Mouse (Mus musculus) hindbrain, embryonic 13.5 days (tissue): ENCODE results near the gene Cdc42ep1. TPM values are rescaled to one million over a fixed set of nuclear protein-coding genes. Genes with fewer than 3 reads are reported as not detected.
A peak's percentile ranks its signal among the peaks of the same experiment; 100 is the strongest.

ENCODE experiments used
- ATAC-seq: fragments of 200-750 bp; cut with Nextera tagmentation; 2 replicates; pipeline ENCODE4 v1.8.0; 2017; ENCODE audit warnings: moderate TSS enrichment; ENCODE audit not compliant: low FRiP score
- H3K27ac ChIP-seq: fragments of 300-500 bp; sonication (generic); 2 replicates; pipeline ENCODE4 v1.5.1; 2015; ENCODE audit warnings: inconsistent platforms, mild to moderate bottlenecking, moderate library complexity
- H3K27me3 ChIP-seq: fragments of 300-500 bp; sonication (generic); 2 replicates; pipeline ENCODE4 v1.6.1; 2015; ENCODE audit warnings: mild to moderate bottlenecking, inconsistent platforms
- H3K36me3 ChIP-seq: fragments of 300-500 bp; sonication (generic); 2 replicates; pipeline ENCODE4 v1.6.1; 2015; ENCODE audit warnings: mild to moderate bottlenecking, inconsistent platforms
- H3K4me1 ChIP-seq: fragments of 300-500 bp; sonication (generic); replicated peaks from 2 replicates; pipeline ENCODE4 v1.6.1; 2015; ENCODE audit warnings: inconsistent platforms
- H3K4me2 ChIP-seq: fragments of 300-500 bp; sonication (generic); 2 replicates; pipeline ENCODE4 v1.6.1; 2015; ENCODE audit warnings: inconsistent platforms, mild to moderate bottlenecking, moderate library complexity
- H3K4me3 ChIP-seq: fragments of 300-500 bp; sonication (generic); 2 replicates; pipeline ENCODE4 v1.5.1; 2015; ENCODE audit warnings: mild to moderate bottlenecking, inconsistent platforms
- H3K9ac ChIP-seq: fragments of 300-500 bp; sonication (generic); 2 replicates; pipeline ENCODE4 v1.6.1; 2015; ENCODE audit warnings: mild to moderate bottlenecking, inconsistent platforms
- H3K9me3 ChIP-seq: fragments of 300-500 bp; sonication (generic); 2 replicates; pipeline ENCODE4 v1.6.1; 2016; ENCODE audit warnings: inconsistent platforms
- WGBS: fragments of 180-500 bp; shearing (Covaris S2); methylation state at CpG from one replicate; pipeline ENCODE4 v1.1.7; 2015; 5-methylcytosine and 5-hydroxymethylcytosine counted together
- polyA plus RNA-seq: library from polyadenylated mRNA; unstranded; fragments of >200 nt; fragmentation: Nextera tagmentation; extraction: Ambion mirVana; gene quantifications from 2 replicates; pipeline ENCODE4 v1.2.1, GENCODE M21; 2015

Gene Cdc42ep1
- polyA plus RNA-seq, 1 experiment from 2014 or later: 11.0 TPM

DNA sequence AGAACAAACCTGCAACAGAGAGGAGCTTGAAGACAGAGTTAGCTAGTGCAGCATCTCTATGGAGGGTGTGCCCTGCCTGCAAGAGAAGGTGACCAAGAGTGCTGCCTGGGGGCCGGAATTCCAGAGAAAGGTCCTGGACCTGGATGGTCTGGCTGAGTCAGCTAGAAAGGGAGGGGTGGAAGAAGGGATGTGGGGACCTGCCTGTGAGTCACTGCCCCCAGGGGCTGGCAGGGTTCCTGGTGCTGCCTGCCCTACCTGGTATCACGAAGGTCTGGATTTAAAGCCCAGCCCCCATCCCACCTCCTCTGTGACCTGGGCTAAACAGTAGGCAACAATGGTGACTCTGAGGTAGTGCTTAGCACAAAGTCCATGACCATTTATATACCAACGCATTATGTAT, 35.3 kb upstream of the Cdc42ep1 start:
- Histone ChIP-seq H3K9me3 (no peaks in the 10 kb centered on the region), H3K27me3 (peaks cover 47% of the 10 kb centered on the region), H3K9ac (no peak overlapping the region), H3K4me3 (no peak overlapping the region), H3K36me3 (no peaks in the 10 kb centered on the region), H3K4me1 (peaks cover 22% of the 10 kb centered on the region), H3K27ac (no peak overlapping the region), H3K4me2 (no peak overlapping the region)
- no peak for ATAC-seq
- WGBS: 82% methylated on average over 3 of the region's 3 CpGs

DNA sequence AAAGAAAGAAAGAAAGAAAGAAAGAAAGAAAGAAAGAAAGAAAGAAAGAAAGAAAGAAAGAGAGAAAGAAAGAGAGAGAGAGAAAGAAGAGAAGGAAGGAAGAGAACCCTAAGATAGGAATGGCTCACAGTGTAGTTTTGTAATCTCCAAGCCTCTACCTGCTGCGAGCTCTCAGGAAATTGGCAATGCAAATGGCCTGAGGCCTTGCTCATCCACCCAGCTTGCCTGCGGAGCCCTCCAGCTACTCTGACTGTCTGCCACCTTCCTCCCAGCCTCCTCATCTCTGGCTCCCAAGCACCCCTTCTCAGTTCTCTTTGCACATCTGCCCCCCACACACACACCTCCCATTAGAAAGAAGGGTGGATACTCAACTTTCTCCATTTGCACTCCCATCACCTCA, 33.4 kb upstream of the Cdc42ep1 start:
- no peak overlapping the region for H3K4me2 ChIP-seq
- H3K36me3 ChIP-seq: no peaks in the 10 kb centered on the region
- no peak overlapping the region for H3K4me3 ChIP-seq
- peaks cover 29% of the 10 kb centered on the region for H3K27me3 ChIP-seq
- H3K9me3 ChIP-seq: no peaks in the 10 kb centered on the region
- no peak for ATAC-seq
- H3K4me1 ChIP-seq: peaks cover 5% of the 10 kb centered on the region
- no peak overlapping the region for H3K9ac ChIP-seq
- 86% methylated on average over 2 of the region's 2 CpGs for WGBS
- H3K27ac ChIP-seq: no peak overlapping the region

DNA sequence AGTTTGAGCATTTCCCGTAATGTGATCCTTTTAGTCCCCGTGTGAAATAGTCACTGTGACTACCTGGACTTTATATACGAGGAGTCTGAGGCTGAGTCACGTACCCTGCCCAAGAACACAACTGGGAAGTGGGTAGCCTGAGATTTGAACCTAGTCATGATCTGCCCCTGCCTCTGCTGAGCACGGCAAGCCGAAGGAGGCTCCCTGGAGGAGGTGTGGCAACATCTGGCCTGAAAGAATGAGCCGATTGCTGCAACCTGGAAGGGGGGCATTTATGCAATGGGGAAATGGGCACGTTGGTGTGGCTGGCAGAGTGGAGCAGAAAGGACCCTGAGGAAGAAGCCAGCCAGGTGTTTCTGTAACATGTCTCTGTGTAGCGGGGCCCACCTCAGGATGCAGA, 32.7 kb upstream of the Cdc42ep1 start:
- WGBS: 73% methylated on average over 9 of the region's 9 CpGs
- no peak overlapping the region for H3K4me2 ChIP-seq
- H3K9ac ChIP-seq: no peak overlapping the region
- peaks cover 23% of the 10 kb centered on the region for H3K27me3 ChIP-seq
- no peaks in the 10 kb centered on the region for H3K9me3 ChIP-seq
- no peak overlapping the region for H3K27ac ChIP-seq
- H3K4me3 ChIP-seq: no peak overlapping the region
- no peak for ATAC-seq
- H3K36me3 ChIP-seq: no peaks in the 10 kb centered on the region
- H3K4me1 ChIP-seq: no peaks in the 10 kb centered on the region

DNA sequence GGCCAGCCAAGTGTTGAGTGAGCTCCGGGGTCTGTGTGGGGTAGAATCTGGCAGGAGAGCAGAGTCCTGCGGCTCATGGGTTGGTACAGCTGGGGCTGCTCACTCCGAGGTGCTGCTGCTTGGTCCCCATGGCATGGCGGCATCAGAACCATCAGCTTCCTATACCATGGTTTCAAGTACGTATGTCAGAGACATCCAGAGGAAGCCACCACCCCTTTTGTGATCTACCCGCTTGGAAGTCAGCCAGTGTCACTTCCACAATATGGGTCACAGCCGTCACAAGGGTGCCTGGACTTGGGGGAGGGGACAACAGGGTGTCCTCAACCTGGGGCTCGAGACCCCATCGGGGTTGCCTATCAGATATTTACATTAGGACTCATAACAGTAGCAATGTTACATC, 32.3 kb upstream of the Cdc42ep1 start:
- H3K9ac ChIP-seq: no peak overlapping the region
- no peak overlapping the region for H3K4me2 ChIP-seq
- no peak for ATAC-seq

DNA sequence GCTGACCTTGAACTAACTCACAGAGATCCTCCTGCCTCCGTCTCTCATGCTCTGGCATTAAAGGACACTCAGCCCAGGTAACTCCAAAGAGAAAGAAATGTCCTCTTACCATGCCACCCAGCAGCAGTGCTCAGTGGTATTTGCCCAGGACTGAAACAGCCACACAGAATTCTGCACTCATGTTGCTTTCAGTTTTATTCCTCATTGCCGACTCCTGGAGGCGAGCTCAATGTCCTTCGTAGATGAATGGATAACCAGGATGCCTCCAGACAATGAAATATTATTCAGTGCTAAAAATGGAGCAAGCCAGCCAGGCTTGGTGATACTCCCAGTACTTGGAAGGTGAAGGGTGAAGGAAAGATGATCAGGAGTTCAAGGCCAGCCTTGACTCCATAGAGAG, 28.8 kb upstream of the Cdc42ep1 start:
- Histone ChIP-seq H3K9me3 (no peaks in the 10 kb centered on the region), H3K4me3 (no peak overlapping the region), H3K9ac (no peak overlapping the region), H3K36me3 (no peaks in the 10 kb centered on the region), H3K27me3 (no peaks in the 10 kb centered on the region), H3K27ac (no peak overlapping the region), H3K4me2 (no peak overlapping the region), H3K4me1 (no peaks in the 10 kb centered on the region; the same call in 1 of the 2 replicates)
- ATAC-seq: no peak
- WGBS: 94% methylated on average over 4 of the region's 4 CpGs

More for the DNA sequence above, 32.3 kb upstream of the Cdc42ep1 start:
- WGBS: 79% methylated on average over 9 of the region's 9 CpGs
- H3K4me3 ChIP-seq: no peak overlapping the region
- H3K4me1 ChIP-seq: no peaks in the 10 kb centered on the region
- no peaks in the 10 kb centered on the region for H3K36me3 ChIP-seq
- no peak overlapping the region for H3K27ac ChIP-seq
- peaks cover 19% of the 10 kb centered on the region for H3K27me3 ChIP-seq
- no peaks in the 10 kb centered on the region for H3K9me3 ChIP-seq

DNA sequence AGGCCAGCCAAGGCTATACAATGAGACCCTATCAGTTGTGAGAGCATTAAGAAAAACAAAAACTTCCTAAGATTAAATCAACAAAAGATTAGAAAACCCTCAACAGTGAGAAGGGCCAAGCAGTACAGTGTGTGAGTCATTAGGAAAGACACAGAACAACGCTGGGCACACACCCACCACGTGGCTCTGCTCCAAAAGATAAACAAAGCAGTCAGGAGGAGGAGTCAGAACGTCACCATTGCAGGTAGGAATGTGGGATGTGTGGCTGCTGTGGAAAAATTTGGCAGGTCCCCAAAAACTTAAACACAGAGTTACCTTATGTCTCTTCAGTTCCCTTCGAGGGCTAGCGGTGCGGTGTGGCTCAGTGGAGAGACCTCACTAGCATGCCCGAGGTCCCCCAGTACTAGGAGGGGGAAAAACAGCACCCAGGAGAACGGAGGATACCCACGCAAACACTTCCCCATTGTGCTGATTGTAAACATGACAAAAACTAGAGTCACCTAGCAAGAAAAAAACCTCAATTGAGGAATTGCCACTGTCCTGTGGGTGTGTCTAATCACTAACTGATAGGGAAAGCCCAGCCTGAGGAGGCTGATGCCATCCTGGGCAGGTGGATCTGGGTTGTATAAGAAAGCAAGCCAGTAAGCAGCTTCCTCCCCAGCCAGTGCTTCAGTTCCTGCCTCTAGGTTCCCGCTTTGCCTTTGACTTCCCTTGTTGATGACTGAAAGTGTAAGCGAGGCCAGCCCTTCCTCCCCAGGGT, 26.9 kb upstream of the Cdc42ep1 start:
- Histone ChIP-seq H3K9me3 (no peaks in the 10 kb centered on the region), H3K4me2 (no peak overlapping the region), H3K36me3 (no peaks in the 10 kb centered on the region), H3K27me3 (no peaks in the 10 kb centered on the region), H3K4me1 (no peaks in the 10 kb centered on the region; the same call in 1 of the 2 replicates), H3K9ac (no peak overlapping the region), H3K27ac (no peak overlapping the region), H3K4me3 (no peak overlapping the region)
- ATAC-seq: no peak
- WGBS: 63% methylated on average over 11 of the region's 11 CpGs

DNA sequence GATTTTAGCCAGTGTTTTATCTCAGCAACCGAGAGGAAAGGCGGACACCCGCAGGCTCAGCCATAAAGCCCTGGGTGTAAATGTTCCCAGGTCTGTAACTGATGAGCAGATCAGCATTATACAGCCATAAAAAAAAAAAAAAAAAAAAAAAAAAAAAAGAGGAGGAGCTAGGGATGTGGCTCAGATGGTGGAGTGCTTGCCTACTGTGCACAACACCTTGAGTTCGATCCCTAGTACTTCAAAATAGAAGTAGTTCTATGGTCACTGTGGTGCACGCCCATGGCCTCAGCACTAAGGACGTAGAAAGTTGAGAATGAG, 26.4 kb upstream of the Cdc42ep1 start:
- H3K27me3 ChIP-seq: no peaks in the 10 kb centered on the region
- no peak for ATAC-seq
- no peaks in the 10 kb centered on the region for H3K36me3 ChIP-seq
- 76% methylated on average over 6 of the region's 6 CpGs for WGBS
- H3K27ac ChIP-seq: no peak overlapping the region
- H3K4me2 ChIP-seq: no peak overlapping the region
- H3K9me3 ChIP-seq: no peaks in the 10 kb centered on the region
- no peak overlapping the region for H3K9ac ChIP-seq
- no peaks in the 10 kb centered on the region; the same call in 1 of the 2 replicates for H3K4me1 ChIP-seq
- H3K4me3 ChIP-seq: no peak overlapping the region

DNA sequence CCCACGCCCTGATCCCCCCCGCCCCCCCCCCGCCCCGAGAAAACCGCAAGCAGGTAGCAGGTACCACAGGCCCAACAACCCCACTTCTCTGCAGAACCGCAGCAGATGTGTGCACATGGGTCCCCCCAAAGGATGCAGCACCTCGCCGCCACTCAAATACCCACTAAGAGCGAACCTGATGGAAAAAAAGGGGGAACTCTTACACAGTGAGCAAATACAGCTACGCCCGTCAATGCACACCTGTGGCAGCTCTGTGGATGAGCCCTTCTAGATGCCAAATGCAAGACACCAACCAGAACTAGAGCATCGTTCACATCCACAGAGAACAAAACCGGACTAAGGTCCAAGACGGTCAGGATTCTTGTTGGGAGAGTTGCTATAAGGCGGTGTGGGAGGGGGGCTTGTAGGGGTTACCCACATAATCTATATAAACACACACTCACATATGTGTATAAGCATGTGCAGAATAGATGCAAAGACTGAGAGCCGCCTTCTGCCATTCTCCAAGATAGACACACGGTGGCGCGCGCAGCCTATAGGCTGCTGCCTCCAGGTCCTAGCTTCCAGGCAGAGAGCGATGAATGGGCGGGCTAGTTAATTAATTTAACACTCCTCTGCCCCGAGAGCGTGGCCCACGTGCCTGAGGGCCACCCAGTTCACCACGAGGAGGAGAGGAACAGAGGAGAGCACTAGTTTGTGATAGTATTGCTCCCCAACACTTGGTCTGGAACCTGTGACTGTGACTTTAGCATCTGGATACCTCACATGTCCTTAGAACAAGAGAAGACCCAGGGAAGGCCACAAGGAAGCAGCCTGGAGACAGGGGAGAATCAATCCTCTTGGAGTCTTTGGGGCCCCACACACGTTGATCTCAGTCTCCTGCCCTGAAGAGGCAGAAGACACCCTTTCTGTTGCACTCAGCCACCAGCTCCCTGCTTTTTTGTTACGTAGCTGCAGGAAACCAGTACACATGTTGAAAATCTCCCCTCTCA, 15.9 kb upstream of the Cdc42ep1 start:
- peaks cover 23% of the 10 kb centered on the region for H3K27me3 ChIP-seq
- 23% methylated on average over 28 of the region's 28 CpGs for WGBS
- peaks cover 15% of the 10 kb centered on the region for H3K4me1 ChIP-seq
- no peak overlapping the region; the same call in 1 of the 2 replicates for H3K9ac ChIP-seq
- no peak overlapping the region for H3K27ac ChIP-seq
- H3K9me3 ChIP-seq: no peaks in the 10 kb centered on the region
- no peaks in the 10 kb centered on the region for H3K36me3 ChIP-seq
- ATAC-seq: no peak
- no peak overlapping the region for H3K4me3 ChIP-seq
- no peak overlapping the region for H3K4me2 ChIP-seq

DNA sequence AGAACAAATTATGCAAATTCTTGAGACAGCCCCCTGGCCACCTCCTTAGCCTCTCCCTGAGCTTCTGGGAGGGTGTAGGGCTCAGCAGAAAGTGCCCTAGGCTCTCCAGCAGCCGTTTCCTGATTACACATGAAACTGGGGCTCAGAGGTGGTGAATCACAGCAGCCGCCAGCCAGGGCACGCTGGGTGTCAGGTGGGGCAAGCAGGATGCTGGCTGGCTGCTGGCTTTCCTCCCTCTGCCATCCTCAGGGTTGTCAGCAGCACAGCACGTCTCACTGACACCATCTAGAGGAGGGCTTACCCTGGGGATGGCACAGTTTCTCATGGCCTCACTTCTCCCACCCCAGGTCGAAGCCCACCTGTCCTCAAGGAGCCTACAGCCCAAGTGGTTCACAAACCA, 14.1 kb upstream of the Cdc42ep1 start:
- Histone ChIP-seq H3K9me3 (no peaks in the 10 kb centered on the region), H3K36me3 (no peaks in the 10 kb centered on the region), H3K9ac (peak overlapping the region; percentile 36; the same call in 1 of the 2 replicates), H3K27me3 (peaks cover 23% of the 10 kb centered on the region), H3K4me2 (no peak overlapping the region), H3K27ac (no peak overlapping the region), H3K4me3 (no peak overlapping the region), H3K4me1 (peaks cover 28% of the 10 kb centered on the region)
- WGBS: 16% methylated on average over 5 of the region's 5 CpGs
- ATAC-seq: no peak

DNA sequence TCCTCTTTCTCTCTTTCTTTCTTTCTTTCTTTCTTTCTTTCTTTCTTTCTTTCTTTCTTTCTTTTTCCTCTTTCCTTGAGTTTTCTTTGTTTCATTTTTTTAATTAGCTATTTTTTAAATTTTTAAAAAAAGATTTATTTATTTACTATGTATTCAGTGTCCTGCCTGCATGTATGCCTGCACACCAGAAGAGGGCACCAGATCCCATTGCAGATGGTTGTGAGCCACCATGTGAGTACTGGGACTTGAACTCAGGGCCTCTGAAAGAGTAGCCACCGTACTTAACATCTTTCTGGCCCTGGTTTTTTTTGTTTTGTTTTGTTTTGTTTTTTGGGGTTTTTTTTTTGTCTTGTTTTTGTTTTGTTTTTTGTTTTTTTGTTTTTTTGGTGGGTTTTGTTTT, 12.8 kb upstream of the Cdc42ep1 start:
- 93% methylated on average over 1 of the region's 1 CpGs for WGBS
- H3K9me3 ChIP-seq: no peaks in the 10 kb centered on the region

DNA sequence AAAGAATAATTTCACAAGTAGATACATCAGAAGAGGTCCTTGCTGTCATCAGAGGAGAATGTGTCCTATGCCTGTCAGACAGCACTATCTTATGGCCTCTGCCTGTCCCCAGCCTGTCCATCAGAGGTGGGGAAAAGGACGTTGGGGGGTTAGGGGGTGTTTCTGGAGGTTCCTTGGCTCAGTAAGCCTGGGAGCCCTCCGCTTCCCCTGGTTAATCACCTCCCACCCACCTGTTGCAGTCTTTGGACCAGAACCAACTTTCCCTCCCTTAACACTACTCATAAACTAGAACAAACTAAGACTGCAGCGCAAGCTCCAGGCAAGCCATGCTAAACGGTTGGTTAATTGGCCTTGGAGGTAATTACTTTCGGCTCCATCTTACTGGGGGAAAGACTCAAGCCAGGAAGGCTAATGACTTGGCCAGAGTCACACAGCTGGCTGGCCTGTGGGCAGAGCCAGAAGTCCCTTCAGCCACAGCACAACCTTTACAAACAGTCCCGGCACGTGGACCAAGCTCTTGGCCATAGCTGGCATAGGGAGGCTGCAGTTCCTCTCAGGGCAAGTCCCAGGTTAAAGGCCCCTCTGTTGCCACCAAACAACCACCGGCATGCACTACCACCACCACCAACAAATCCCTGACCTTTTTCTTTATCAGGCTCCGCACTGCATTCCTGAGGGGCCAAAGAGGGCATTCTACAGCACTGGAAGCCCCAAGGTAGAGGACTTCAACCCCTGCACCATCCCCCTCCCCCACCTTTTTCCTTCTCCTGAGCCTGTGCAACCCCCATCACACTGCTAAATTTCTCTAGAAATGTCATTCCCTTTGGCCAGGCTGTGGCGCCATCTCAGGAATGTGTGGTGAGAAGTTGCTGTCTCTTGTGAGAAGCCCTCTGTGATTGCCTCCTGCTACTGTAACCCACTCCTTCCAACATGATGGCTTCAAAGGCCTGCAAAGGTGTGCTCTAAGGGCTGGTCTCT, 11.4 kb upstream of the Cdc42ep1 start:
- no peaks in the 10 kb centered on the region for H3K9me3 ChIP-seq
- no peak overlapping the region for H3K9ac ChIP-seq
- H3K27me3 ChIP-seq: peaks cover 18% of the 10 kb centered on the region
- 76% methylated on average over 10 of the region's 10 CpGs for WGBS
- H3K4me2 ChIP-seq: no peak overlapping the region
- no peak overlapping the region for H3K27ac ChIP-seq
- no peak overlapping the region for H3K4me3 ChIP-seq
- H3K36me3 ChIP-seq: no peaks in the 10 kb centered on the region
- no peak for ATAC-seq
- H3K4me1 ChIP-seq: peaks cover 52% of the 10 kb centered on the region

More for the DNA sequence above, 12.8 kb upstream of the Cdc42ep1 start:
- Histone ChIP-seq H3K9ac (no peak overlapping the region), H3K4me2 (no peak overlapping the region), H3K27me3 (peaks cover 21% of the 10 kb centered on the region), H3K4me3 (no peak overlapping the region), H3K27ac (no peak overlapping the region), H3K4me1 (peaks cover 38% of the 10 kb centered on the region), H3K36me3 (no peaks in the 10 kb centered on the region)
- ATAC-seq: no peak
